Mouse (Mus musculus) cerebellum, adult 18-20 months (tissue): ENCODE measurements at regions not wholly inside any gene's neighbourhood (a gene's known extent, or its start where the extent isn't known, plus 50 kb on each side); places are given as distances from the start of the nearest gene placed in this dataset.

ENCODE experiments used
- DNase-seq, 2 experiments: peaks; one replicate each; pipeline ENCODE4 v3.0.0; 2021

- no peak for DNase-seq
These were observed 51.3 kb upstream of the Rnf138rt1 start for GRCm38 (mm10) chrX:163812431-163812830.

GRCm38 (mm10) chrX:163814806-163815205 lies 53.7 kb upstream of the Rnf138rt1 start:
- DNase-seq = peak in 1 of 2 experiments; percentile 1

DNA sequence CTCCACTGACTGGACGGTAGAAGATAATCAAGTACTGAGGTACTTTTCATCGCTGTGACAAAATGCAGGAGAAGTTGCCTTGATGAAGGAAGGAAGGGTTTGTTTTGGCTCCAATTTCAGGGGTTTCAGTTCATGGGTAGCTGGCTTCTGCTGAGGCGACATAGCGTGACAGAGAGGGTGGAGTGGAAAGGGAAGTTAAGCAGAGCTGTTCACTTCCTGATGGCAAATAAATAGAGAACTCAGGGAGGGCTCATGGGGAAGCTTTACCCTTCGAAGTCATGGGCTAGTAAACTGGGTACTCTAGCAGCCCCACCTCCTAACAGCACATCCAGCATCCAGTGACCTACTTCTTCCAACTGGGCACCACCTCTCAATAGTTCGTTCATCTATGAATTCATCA lies 61.2 kb upstream of the Rnf138rt1 start:
- no peak for DNase-seq

GRCm38 (mm10) chrX:163827461-163827860 lies 66.3 kb upstream of the Rnf138rt1 start:
- DNase-seq = peak; percentile 4 to 9

DNA sequence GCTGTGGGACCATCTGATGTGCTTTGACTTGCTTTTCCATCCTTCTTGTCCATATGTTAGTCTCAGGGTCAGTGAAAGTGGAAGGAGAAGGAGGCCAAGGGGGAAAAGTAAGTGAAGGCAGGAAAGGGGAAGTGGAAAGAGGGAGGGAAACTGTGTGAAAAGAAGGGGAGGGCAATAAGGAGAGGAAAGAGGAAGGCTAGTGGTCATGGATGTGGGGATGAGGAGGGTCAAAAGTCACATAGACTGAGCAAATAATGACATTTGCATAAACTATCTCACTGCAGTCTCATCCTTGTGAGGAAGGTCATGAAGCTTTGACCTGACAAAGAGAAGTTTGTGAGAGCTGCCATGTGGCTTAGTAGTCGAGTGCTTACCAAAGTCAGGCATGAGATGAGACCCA lies 63.4 kb upstream of the Ap1s2 start:
- DNase-seq = no peak

- DNase-seq = peak; percentile 9 to 13
These were observed 61.9 kb upstream of the Ap1s2 start for GRCm38 (mm10) chrX:163846890-163847289.

DNA sequence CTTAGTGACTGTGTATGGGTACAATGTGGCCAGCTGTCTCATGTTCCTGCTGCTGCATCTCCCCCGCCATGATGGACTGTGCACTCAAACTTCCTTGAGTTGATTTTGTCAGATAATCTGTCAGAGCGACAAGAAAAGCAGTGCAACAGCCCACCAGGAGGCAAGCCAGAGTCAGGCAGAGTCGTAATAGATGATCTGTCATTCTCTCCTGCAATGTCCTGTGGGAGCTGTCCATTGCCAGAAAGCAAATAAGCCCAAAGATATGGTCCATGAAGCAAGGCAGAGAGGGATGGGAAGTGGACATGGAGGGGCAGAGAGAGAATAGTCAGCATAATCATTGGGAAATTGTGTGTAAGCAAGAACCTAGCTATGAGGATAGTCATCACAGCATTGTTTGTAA lies 61.2 kb upstream of the Ap1s2 start:
- peak in 1 of 2 experiments; percentile 9 for DNase-seq

DNA sequence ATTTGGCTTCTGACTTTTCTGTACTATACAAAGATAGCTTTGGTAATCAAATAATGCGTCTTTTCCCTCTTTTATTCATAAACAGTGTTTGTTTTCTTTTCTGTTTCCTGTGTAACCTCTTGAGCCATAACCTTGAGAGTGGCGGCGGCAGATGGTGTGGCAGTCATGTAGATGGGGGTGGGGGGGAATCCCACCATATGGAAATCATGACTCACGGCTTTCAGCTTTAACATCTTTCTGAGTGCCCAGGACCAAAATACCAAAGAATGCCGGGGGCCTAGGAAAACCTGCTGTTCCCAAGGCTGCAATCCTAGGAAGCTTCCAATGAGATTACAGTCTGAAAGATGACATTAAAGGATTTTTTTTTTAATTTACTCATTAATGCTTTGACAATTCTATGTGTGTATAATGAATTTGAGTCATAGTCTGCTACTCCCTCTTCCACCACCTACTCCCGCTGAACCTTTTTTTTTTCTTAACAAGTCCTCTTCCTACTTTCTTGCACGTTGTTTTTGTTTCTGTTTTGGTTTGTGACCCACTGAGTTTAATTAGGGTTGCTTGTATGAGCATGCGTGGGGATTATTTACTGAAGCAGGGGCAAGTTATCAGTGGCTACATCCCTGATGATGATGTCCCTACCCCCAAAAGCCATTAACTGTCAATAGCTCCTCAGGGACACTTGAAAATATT lies 60.2 kb upstream of the Ap1s2 start:
- DNase-seq = peak; percentile 50 to 60

DNA sequence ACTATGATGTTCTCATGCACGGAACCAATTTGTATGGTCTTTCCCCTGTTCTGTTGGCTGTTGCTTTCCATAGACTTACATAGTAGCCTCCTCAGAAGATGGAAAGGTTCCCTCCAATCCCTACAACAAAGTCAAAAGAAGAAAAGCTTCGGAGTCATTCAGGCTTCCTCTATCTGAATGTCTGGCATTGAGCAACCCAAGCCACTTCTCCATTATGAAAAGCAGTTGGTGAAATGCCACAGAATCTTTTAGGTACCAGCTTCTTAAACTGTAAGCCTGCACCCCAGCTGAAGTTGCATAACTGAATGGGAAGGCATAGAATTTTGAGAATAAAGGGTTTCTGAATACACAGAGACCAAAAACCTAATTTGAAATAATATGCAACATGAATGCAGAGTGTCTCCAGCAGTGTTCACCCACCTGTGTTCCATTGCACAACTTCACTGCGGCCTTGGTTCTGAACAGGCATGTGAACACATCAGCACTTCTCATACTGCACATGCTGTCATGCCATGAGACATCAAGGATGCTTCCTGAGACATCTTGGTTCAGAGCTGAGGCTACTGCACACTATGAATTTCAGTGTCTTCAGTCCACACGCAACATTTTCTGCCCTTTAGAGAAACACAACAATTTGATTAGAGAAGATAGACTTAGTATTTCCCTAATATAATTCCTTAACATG lies 57.8 kb upstream of the Ap1s2 start:
- no peak for DNase-seq

- DNase-seq = no peak
These were observed 50.3 kb upstream of the Ap1s2 start for GRCm38 (mm10) chrX:163858494-163858893.
